Mouse (Mus musculus) myocyte (in vitro differentiated cells): ENCODE measurements around the gene Abhd2. TPM values are rescaled to one million over a fixed set of nuclear protein-coding genes. Genes with fewer than 3 reads are reported as not detected.

Experiments
- H3K27me3 ChIP-seq: one replicate; pipeline ENCODE4 v1.6.1; 2011; ENCODE audit not compliant: control insufficient read depth, insufficient read depth, insufficient read length
- H3K36me3 ChIP-seq: one replicate; pipeline ENCODE4 v1.6.1; 2011; ENCODE audit not compliant: control insufficient read depth, insufficient read depth
- H3K4me2 ChIP-seq: one replicate; pipeline ENCODE4 v1.6.1; 2011; ENCODE audit warnings: low read depth, control low read depth
- H3K4me3 ChIP-seq: one replicate; pipeline ENCODE4 v1.5.1; 2011; ENCODE audit warnings: mild to moderate bottlenecking, control low read depth, moderate library complexity
- H3K79me2 ChIP-seq: one replicate; pipeline ENCODE4 v1.6.1; 2011; ENCODE audit not compliant: control insufficient read depth, insufficient read depth
- H3ac ChIP-seq: one replicate; pipeline ENCODE4 v1.6.1; 2011; ENCODE audit not compliant: control insufficient read depth, insufficient read length
- CEBPB ChIP-seq: IDR thresholded peaks from 2 replicates; pipeline ENCODE4 v1.6.1; 2011; ENCODE audit warnings: mild to moderate bottlenecking, moderate library complexity; ENCODE audit not compliant: poor library complexity, insufficient read depth, severe bottlenecking
- MAX ChIP-seq: IDR thresholded peaks from one replicate; pipeline ENCODE4 v1.6.1; 2011; ENCODE audit warnings: low read depth, mild to moderate bottlenecking, control low read depth
- MYOD1 ChIP-seq, 3 experiments: IDR thresholded peaks; one replicate each; pipeline ENCODE4 v1.6.1; 2011; ENCODE audit warnings: control low read depth in 2 of 3, low read depth in 2 of 3, mild to moderate bottlenecking in 2 of 3, moderate library complexity in 1 of 3; ENCODE audit not compliant: insufficient read length in 2 of 3, control insufficient read depth in 1 of 3
- POLR2A ChIP-seq: IDR thresholded peaks from one replicate; pipeline ENCODE4 v1.6.1; 2011; ENCODE audit warnings: low read depth, mild to moderate bottlenecking, control low read depth, moderate library complexity; ENCODE audit not compliant: insufficient read length
- POLR2AphosphoS2 ChIP-seq: IDR thresholded peaks from one replicate; pipeline ENCODE4 v1.6.1; 2011; ENCODE audit warnings: low read depth, control low read depth; ENCODE audit not compliant: insufficient read length
- SRF ChIP-seq: IDR thresholded peaks from one replicate; pipeline ENCODE4 v1.6.1; 2011; ENCODE audit warnings: low read depth; ENCODE audit not compliant: control insufficient read depth, insufficient read length
- TCF12 ChIP-seq: IDR thresholded peaks from one replicate; pipeline ENCODE4 v1.6.1; 2011; ENCODE audit warnings: mild to moderate bottlenecking, control low read depth; ENCODE audit not compliant: poor library complexity, insufficient read depth, severe bottlenecking
- TCF3 ChIP-seq: IDR thresholded peaks from one replicate; pipeline ENCODE4 v1.6.1; 2011; ENCODE audit warnings: low read depth, control low read depth; ENCODE audit not compliant: insufficient read length
- USF1 ChIP-seq: IDR thresholded peaks from one replicate; pipeline ENCODE4 v1.6.1; 2011; ENCODE audit warnings: low read depth, mild to moderate bottlenecking, control low read depth, moderate library complexity
- polyA plus RNA-seq: library from polyadenylated mRNA; unstranded; fragments of >200 nt; fragmentation: generic; extraction: Trizol; gene quantifications from one replicate; pipeline ENCODE4 v1.2.1, GENCODE M21; 2012; ENCODE audit warnings: missing spikeins

Gene Abhd2
- polyA plus RNA-seq, 1 experiment, result 16.9 TPM

DNA sequence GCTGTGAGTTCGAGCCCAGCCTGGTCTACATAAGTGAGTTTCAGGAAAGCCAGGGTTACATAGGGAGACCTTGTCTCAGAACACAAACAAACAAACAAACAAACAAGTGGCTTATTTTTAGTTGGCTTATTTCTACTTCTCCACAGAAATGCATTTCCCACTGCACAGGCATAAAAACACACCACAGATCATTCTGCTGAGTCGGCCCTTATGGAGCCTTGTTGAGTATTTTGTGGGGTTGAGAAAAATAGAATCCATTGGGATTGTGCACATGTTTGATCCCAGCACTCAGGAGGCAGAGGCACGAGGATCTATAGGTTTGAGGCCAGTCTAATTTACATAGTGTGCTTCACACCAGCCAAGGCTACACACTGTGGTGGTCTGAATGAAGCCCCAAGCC, 127.3 kb downstream of the Abhd2 start:
- Histone ChIP-seq H3K4me2 (no peak overlapping the region), H3K27me3 (no peaks in the 10 kb centered on the region), H3K79me2 (no peaks in the 10 kb centered on the region), H3K4me3 (no peak overlapping the region), H3ac (no peak overlapping the region), H3K36me3 (no peaks in the 10 kb centered on the region)
- no peak for TF ChIP-seq USF1
- TF ChIP-seq POLR2A, result no peak
- no peak for TF ChIP-seq SRF
- TF ChIP-seq POLR2AphosphoS2, result no peak
- no peak for TF ChIP-seq MYOD1 (IDR thresholded peaks at IDR 0.05; ENCODE audit: control insufficient read depth in 1 of 3, insufficient read length in 2 of 3, low read depth in 2 of 3)
- no peak for TF ChIP-seq TCF12

DNA sequence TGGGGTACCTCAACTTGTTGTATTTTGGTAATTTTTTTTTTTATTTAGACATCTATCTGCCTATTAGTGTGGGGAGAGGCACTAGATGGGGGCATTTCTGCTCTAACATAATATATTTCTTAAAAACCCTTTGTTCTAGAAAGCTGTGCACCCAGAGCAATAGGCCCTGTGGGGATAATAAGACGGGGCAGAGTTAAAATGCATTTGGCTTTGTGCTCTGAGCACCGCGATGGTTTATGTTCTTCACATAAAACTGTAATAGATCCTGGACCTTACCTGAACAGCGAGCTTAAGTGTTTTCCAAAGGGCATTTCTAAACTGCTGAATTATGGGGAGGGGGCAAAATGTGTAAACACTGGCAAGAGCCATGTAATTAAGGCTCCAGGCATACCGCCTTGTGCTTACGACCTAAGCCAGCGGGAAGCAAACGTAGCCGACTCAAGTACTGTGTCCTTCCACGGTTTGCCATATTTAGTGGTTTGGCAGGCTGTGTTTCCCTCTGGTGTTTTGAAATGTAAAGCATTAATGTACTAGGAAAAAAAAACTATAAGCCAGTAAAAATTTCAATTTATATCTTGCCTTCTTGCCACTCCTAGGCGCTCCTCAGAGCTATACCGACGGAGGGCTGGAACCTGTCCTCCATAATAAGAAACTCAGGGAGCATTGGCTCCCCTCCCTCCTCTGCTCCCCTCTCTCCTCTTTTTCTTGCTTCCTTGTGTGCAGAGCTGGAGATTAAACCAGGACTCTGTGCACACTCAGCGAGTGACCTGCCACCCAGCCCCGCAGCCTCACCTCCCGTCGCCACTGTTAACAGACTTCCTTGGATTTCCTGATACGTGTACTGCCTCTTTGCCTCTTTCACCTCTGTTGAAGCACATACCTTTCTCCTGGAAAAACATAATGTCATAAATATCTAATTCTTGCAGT, 141.7 kb downstream of the Abhd2 start:
- no peak for TF ChIP-seq MAX
- TF ChIP-seq MYOD1 (IDR thresholded peaks at IDR 0.05; ENCODE audit: control insufficient read depth in 1 of 3, insufficient read length in 2 of 3, low read depth in 2 of 3), result no peak
- no peak for TF ChIP-seq SRF
- TF ChIP-seq TCF12, result no peak
- TF ChIP-seq CEBPB, result no peak
- TF ChIP-seq TCF3, result no peak
- TF ChIP-seq USF1, result no peak
- TF ChIP-seq POLR2AphosphoS2, result no peak
- no peaks in the 10 kb centered on the region for H3K27me3 ChIP-seq
- no peak overlapping the region for H3K4me3 ChIP-seq
- H3K4me2 ChIP-seq, result no peak overlapping the region
- H3K79me2 ChIP-seq, result no peaks in the 10 kb centered on the region
- H3K36me3 ChIP-seq, result no peaks in the 10 kb centered on the region
- H3ac ChIP-seq, result no peak overlapping the region

Other genes with a start within 250 kb of the Abhd2 start
- not detected for gene Acan, start 219.7 kb upstream of the Abhd2 start, polyA plus RNA-seq
- gene Hapln3, start 142.2 kb upstream of the Abhd2 start, polyA plus RNA-seq, result 0.10 TPM
- gene Mfge8, start 124.1 kb upstream of the Abhd2 start, polyA plus RNA-seq, result 173 TPM
- not detected for gene Rlbp1, start 113.8 kb downstream of the Abhd2 start, polyA plus RNA-seq
- 1.6 TPM for gene Fanci, start 118.7 kb downstream of the Abhd2 start, polyA plus RNA-seq
- 30.9 TPM for gene Polg, start 193.2 kb downstream of the Abhd2 start, polyA plus RNA-seq